Mouse (Mus musculus) CH12.LX (cell line): ENCODE results near the gene Adamtsl1.

Experiments used
- CTCF ChIP-seq, 2 experiments: IDR thresholded peaks in 1 of 2; conservative IDR thresholded peaks in 1 of 2; 2 replicates each; pipeline ENCODE4 v1.5.1; 2011 to 2012; ENCODE audit warnings: low read depth in 2 of 2, low read length in 2 of 2, improper control_type of control experiment in 1 of 2, inconsistent platforms in 1 of 2, mild to moderate bottlenecking in 1 of 2, moderate library complexity in 1 of 2
- MYC ChIP-seq: IDR thresholded peaks from 2 replicates; pipeline ENCODE4 v1.6.1; 2011; ENCODE audit warnings: low read depth, mild to moderate bottlenecking, improper control_type of control experiment, low read length
- POLR2A ChIP-seq: IDR thresholded peaks from 2 replicates; pipeline ENCODE4 v1.6.1; 2011; ENCODE audit warnings: low read depth, mild to moderate bottlenecking, improper control_type of control experiment, low read length
- USF1 ChIP-seq: IDR thresholded peaks from 2 replicates; pipeline ENCODE4 v1.6.1; 2014; ENCODE audit warnings: low read depth, mild to moderate bottlenecking, inconsistent platforms, low read length, improper control_type of control experiment

DNA sequence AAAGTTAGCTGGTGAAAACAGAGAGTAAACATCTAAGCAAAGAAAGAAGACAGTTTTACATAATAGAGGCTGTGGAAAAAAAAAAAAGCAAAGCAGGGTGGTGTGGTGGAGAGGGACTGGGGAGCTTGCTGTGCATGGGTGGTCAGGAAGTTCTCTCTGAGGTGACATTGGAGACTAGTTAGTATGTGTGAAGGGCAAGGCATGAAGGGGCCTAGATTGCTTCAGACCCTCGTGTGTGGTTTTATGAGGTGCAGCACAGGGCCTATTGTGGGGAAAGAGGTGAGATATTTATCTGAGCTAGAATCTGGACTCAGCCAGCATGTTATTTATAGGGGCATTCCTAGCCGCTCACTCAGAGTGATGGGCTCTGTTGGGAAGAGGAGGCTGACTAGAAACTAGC is 605.1 kb downstream of the Adamtsl1 start:
- TF ChIP-seq CTCF (conservative IDR thresholded peaks at IDR 0.05 in 1 of 2, IDR thresholded peaks at IDR 0.05 in 1 of 2; ENCODE audit: low read depth in 2 of 2, low read length in 2 of 2) (no peak), USF1 (no peak), MYC (no peak), POLR2A (no peak)
